Mouse (Mus musculus) left cerebral cortex, postnatal 14 days (tissue): Measurements from ENCODE around the gene Erc1. TPM values are rescaled to one million over a fixed set of nuclear protein-coding genes. Genes with fewer than 3 reads are reported as not detected.

Source experiments
- DNase-seq, 2 experiments: peaks; one replicate each; pipeline ENCODE4 v3.0.0; 2021 to 2022; ENCODE audit warnings: low spot score in 2 of 2, mixed read lengths in 1 of 2
- intact Hi-C: fragments of 180-260 bp; cut with DNase I; formaldehyde crosslinking; loops from one replicate; pipeline ENCODE4 v1.15.1; 2025
- total RNA-seq, 2 experiments: library from RNA; stranded (reverse); gene quantifications; 2 replicates each; pipeline ENCODE4 v1.2.3; 2021

Erc1 gene
- total RNA-seq, 2 experiments from 2014 or later: 89.8 to 89.9 TPM

- intact Hi-C loops: no loop called here
- DNase-seq: no peak
Measured at GRCm38 (mm10) chr6:119558855-119559254, 289.1 kb downstream of the Erc1 start.

GRCm38 (mm10) chr6:119554439-119554838, 293.5 kb downstream of the Erc1 start:
- DNase-seq: no peak
- intact Hi-C loops: no loop called here

GRCm38 (mm10) chr6:119544518-119544864, 303.5 kb downstream of the Erc1 start:
- intact Hi-C loops: no loop called here
- DNase-seq: no peak

GRCm38 (mm10) chr6:119543803-119544517, 304.0 kb downstream of the Erc1 start, which contains the start of gene Wnt5b:
Gene Wnt5b, minus strand, starts transcription at chr6:119544347.
- no peak for DNase-seq
- intact Hi-C loops: no loop called here

DNA sequence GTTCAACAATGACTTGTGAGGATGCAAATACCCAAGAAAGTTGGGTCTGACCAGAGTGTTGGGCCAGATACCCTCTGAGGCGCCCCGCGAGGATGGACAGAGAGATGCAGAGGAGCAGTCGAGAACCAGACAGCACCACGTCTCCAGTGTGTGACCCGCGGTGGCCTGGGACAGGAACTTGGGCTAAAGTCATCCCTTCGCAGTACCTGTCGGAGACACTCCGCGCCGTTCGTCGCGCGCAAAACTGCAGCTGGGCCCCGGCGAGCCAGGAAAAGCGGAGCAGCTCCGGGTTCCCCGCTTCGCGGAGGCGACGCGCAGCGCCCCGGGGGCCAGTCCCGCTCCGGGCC, 304.5 kb downstream of the Erc1 start:
- no peak for DNase-seq
- intact Hi-C loops: no loop called here

DNA sequence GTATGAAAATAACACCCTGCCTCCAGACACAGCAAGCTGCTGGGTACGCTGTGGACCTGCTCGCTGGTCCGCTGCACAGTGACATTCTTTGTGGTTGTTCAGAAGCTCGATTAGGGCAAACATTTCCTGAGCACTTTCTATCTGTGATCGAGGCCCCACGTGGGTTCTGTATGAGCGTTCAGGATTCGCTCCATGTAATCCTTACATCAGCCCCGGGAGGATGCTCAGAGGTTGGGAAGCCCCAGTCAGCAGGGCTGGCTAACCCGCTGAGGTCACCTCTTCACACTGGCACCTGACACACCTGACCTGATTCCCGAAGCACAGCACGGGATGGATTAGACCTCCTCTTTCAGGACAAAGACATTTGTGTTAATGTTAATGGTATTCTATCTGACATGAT, 312.1 kb downstream of the Erc1 start:
- intact Hi-C loops: no loop called here
- DNase-seq: no peak

DNA sequence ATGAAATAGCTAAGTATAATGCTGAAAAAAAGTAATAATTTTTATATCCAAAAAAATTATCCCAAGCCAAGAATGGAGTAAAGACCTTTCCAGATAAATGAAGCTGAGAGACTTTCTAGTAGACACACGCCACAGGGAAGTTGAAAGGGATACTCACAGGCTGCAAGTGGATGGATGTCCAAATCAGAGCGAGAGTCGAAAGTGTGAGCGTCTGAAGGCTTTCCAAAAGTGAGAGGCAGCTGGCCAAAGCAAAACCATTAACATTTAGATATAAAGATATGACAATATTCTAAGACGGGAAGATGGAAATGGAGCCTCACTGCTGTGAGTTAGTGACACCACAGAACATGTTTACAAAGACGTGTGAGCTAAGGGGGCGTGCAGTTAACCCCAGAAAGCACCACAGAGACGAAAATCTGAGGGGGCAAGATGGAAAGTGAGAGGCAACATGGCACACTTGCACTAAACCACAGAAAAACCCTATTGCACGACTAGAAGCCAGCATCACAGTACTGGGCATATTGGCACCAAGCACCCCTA, 314.7 kb downstream of the Erc1 start:
- no peak for DNase-seq
- intact Hi-C loops: no loop called here

DNA sequence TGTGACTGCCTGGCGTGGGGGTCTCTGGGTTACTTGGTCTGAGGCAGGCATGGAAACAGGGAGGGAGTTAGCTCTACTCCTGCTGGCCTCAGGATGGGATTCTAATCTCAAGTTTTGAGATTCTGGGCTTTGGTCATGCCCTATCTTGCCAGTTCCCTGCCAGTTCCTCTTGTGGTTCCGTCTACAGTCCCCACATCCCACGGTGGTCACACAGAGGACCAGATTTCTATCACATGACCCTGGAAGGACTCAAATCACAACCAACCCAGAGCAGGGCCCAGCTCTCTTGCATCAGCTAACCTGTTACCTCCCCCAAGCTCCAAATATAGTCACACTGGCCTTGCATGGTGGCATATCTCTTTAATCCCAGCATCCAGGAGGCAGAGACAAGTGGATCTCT, 318.3 kb downstream of the Erc1 start:
- intact Hi-C loops: no loop called here
- no peak for DNase-seq

DNA sequence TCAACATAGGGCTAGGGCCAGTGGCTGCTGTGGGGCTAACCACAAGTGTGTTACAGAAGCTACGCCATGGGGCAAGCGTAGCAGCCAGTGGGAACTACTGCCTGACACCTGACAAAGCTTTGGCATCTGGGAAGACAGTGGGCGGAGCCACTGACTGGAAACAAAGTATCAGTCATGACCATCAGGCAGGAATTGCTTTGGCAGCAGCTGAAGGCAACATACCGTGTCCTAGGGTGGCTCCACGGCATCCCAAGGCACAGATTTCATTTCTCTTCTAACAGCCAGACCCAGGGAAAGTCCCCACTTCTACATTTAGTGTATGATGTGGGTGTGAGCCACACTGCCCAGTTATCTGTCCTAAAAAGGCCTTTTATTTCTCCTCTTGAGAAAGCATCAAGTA, 321.5 kb downstream of the Erc1 start:
- intact Hi-C loops: no loop called here

DNA sequence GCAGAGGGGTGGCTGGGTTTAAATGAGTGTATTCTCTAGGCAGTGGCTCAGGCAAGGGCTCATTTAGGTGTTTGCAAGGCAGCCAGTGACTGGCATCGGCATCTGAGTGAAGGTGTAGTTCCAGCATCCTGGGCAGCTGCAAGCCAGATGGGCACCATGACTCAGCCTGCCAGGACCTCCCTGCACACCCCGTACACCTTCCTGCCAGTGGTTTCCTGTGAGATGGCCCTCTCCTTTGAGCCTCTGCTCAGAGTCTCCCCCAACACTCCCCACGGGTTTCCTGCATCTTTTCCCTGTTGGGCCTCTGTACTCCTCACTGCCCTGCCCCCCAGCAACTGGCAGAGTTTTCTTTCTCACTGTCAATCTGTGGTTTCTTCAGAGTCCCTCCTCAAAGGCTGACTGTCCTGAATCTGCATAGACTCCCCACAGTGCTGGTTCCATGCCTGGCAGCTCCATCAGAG, 326.0 kb downstream of the Erc1 start:
- DNase-seq: peak in 1 of 2 experiments; percentile 62
- intact Hi-C loops: no loop called here

More for the DNA sequence above, 321.5 kb downstream of the Erc1 start:
- DNase-seq: no peak

DNA sequence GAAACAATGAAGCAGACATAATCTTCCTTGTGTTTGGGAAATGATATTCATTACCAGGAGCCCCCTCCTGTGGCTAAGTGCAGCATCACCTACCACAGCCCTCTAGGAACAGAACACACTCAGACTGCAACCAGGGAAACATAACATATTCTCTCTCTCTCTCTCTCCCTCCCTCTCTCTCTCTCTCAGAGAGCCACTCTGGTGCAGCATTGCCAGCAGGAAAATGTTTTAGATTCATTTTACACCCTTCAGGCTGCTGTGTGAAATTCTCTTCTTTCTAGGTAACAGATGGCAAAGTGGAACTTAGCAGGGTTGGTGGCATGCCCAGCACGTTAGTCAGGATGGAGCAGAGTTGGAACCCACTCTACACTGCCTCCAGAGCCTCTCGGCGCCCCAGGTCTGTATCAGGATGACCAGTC, 326.5 kb downstream of the Erc1 start:
- peak; percentile 29 to 81 for DNase-seq
- intact Hi-C loops: no loop called here

Other genes starting within 250 kb of the Erc1 start
- gene Rad52, start 54.5 kb upstream of the Erc1 start, total RNA-seq: 10 to 100 TPM; 27.4 to 31.5 TPM
- 100 to 1,000 TPM; 145 to 157 TPM for gene Wnk1, start 190.5 kb upstream of the Erc1 start, total RNA-seq
- gene Ninj2, start 245.2 kb upstream of the Erc1 start, total RNA-seq: under 1 TPM; 0.59 to 0.68 TPM